Mouse (Mus musculus) cerebellum, postnatal 36 days (tissue): ENCODE results near the gene Amer2.

Experiments
- DNase-seq, 2 experiments: peaks; one replicate each; pipeline ENCODE4 v3.0.0; 2021 to 2022; ENCODE audit warnings: mixed read lengths in 2 of 2

Gene Amer2

DNA sequence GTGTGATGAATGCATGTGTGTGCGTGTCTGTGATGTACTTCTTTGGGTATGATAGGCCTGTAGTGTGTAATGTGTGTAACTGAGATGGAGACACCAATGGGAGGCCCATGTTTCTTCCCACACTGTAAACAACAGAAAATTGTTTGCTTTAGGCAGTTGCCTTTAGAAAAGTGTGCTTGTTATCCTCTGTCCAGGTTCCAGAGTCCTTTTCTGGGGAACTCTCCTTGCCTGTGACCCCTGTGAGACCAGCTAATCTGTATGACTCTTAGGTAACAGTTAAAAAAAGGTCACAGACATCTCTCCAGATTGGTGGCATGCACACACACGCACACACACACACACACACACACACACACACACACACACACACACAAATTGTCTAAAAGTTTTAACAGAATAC, 15.3 kb downstream of the Amer2 start:
- no peak for DNase-seq

DNA sequence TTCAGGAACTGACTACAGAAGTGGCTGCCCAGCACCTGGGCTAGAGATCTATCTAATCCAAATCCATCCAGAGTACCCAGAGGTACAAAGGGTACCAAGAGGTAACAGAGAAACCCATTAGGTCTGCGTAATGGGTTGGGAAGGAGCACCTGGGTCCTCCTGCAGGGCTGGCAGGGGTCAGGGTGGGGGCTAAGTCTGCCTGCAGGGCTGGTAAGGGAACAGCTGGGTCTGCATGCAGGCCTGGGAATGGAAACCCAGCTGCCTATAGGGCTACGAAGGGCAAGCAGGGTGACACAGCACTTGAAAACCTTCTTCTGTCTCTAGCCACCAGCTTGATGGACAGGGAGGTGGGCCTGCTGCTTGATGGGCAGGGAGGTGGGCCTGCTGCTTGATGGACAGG, 19.1 kb downstream of the Amer2 start:
- DNase-seq = no peak

DNA sequence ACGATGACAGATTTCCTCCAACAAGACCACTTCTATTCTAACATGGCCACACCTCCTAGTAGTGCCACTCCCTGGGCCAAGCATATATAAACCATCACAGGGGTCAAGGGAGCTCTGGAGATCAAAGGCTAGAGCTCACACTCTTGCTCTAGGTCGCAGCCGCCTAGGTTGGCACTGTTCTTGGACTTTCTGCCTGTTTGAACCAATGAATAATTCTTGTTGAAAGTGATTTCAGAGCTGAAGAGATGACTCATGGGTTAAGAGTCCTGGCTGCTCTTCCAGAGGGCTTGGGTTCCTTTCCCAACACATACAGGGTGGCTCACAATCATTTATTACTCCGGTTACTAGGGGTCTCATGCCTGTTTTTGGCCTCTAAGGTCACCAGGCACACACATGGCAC, 24.3 kb downstream of the Amer2 start:
- DNase-seq = no peak

DNA sequence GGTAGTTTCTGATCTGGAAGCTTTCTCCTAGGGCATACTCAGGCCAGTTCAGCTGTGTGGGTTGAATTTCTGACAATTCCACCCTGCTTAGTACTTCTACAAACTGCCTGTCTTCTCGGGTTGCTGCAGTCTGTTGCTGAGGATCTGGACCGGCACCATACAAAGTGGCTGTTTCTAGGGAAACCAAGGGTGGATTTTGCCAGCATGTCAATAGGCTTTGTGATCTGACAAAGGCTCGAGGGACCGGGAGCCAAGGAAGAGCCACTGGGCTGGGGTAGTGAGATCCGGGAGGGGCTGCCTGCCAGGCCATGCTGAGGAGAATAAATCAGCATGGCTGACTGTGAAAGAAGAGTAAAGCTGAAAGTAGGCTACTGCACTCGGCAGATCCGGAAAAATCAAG, 25.8 kb downstream of the Amer2 start:
- DNase-seq = no peak

DNA sequence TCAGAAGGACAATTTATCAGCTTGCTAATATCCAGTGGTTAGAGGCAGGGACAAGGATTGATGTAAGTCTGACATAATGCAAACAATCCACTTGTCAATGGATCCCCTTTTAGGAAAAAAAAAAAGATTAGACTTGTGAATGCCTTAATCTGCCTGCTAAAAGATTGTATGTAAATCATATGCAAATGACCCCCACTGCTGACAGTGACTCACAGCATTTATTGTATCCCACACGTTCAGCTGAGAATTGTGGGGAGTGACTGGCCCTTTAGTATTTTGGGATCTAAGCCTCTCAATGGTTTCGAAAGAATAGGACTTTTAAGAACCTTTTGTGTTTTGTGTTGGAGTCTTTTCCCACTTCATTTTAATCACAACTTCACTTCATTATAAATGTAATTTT, 30.2 kb downstream of the Amer2 start:
- DNase-seq = no peak

DNA sequence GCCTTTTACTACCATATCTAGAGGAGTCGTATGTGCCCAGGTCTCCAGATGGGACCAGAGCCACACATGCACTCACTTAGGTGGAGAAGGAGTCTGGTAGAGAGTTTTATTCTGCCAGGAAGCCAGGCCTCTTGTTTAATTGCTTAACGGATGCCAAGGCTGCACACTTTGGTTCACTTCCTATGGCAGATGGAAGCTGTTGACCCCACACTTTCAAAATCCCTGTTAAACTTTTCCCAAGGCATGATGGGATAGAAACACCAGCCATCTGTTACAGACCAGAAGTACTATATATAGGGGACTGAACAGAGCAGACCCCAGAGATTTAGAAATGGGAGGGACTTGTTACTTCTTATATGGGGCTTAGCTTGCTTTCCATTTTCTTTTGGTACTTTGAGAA, 32.8 kb downstream of the Amer2 start:
- DNase-seq = no peak

DNA sequence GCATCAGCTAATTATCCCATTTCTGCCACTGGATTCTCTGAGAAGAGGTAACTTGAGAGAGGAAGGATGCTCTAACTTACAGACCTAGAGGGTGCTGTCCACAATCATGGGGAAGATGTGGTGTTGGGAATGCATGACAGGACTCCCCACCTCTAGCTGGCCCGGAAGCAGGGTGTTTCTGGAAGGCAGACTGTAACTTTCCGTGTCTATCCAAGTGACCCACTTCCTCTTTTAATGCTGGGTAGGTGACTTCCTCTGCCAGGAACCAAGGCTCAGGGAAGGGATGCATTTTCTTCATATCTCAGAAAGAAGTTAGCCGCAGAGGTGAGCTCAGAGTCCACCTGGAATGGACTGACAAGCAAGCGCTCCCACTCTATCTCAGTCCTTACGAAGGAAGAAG, 33.5 kb downstream of the Amer2 start:
- DNase-seq = no peak

DNA sequence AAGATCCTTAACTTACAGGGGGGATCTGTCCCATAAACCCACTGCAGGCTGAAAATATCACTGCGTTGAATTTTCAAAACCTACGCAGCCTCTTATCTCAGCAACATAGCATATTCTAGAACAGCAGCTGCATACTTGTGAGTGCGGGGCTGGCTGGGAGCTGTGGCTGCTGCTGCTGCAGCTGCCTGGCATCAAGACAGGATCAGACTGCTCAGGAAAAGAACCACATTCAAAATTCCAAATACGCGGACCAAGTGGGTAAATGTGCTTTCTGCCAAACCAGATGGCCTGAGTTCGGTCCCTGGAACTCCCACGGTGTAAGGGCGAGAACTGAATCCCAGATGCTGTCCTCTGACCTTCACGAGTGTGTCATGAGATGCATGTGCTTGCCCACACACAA, 34.3 kb downstream of the Amer2 start:
- no peak for DNase-seq

DNA sequence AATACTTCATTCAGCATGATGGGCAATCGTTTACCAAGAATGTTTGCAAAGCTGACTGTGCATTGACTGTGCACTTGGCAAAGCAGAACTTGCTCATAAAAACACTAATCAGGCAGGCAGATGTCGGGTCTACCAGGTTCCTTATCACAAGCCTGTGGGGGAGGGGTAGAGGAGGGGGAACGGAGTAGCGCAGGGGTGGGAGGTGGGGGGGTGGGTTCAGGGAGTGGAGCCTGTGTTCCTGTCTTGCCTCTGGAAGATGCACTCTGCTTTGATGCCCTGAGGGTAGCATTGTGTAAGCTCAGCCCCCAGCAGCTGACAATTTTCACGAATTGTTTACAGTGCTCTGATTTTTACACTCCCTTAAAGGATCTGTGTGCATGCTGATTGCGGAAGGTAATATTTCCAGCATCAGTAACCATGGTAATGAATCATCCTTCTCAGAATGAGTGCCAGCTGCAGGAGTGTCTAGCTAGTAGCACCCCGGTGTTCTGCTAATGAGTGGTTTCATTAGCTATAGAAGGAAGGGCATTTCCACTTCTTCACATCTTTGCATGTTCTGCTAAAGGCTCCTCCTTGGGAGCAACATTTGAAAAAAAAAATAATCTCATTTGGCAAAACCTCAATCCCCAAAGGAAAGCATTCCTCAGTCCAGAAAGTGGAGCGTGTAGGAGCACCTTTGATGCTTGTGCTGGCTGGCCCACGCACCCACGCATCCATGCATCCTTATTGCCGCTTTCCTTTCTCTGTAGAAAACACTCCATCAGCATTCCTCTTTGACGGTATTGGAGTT, 36.8 kb downstream of the Amer2 start:
- peak in 1 of 2 experiments; percentile 48 for DNase-seq

DNA sequence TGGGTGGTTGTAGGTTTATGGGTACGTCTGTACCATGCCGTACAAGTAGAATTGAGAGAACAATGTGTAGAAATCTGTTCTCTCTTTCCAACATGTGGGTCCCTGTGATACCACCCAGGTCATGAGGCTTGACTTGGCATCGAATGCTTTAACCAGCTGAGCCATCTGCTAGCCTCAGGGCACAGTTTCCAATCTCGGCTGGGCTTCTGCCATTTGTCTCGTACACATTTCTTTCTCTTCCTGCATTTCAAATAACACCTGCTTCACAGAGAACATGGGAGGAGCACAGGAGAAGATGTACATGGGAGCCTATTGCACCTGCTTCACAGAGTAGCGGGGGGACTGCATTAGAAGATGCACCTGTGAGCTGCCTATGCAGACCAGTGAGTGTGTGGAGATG, 38.2 kb downstream of the Amer2 start:
- DNase-seq = peak; percentile 66 to 70

DNA sequence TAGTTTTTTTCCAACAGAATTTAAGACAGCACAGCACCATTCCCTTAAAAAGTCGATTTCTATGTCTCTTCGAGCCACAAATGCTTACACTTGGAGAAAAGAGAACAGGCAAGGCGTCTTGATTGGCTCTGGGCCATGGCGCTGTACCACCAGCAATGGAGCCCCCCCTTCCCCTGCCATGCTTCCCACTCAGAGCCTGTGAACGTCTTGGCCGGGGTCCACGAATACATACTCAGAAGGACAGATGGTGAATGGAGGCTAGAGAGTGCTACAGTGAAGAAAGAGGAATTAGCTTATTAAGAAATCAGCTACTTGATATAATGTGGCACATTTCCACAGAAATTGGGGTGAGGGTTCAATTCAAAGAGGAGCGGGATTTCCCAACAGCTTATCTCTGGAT, 41.6 kb downstream of the Amer2 start:
- peak; percentile 68 to 74 for DNase-seq

DNA sequence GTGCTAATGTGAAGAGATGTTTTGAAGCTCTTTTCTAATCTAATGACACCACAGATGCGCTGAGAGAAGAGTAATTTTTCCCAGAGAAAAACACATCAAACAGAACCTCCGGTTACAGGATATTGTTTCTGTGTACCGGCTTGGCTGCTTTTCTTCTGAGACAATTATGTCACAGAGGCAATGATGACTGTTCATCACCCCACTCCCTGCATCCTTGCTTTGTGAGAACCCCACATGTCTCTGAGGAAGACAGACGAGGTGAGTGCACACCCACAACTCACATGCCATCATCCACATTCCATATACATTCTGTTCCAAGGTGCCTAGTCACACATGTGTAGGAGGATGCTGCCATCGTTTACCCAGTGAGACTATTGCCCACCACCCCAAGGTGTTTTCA, 44.9 kb downstream of the Amer2 start:
- no peak for DNase-seq

DNA sequence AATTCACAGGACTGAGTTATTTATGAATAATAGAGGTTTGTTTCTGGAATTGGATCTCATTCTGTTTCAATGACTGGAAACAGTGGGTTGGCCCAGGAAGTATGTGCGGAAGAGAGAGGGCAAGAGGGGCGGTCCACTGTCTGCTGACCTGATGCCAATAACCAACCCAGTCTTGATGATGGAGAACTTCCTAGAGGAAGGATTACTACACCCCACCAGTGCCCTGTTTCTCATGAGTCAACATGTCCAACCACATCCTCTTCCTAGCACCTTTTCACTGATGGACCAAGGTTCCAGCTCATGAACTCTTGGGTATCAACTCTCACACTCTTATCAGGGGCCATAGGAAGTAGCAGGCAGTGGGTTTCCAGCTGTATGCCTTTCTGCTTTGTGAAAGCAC, 49.9 kb downstream of the Amer2 start:
- no peak for DNase-seq

DNA sequence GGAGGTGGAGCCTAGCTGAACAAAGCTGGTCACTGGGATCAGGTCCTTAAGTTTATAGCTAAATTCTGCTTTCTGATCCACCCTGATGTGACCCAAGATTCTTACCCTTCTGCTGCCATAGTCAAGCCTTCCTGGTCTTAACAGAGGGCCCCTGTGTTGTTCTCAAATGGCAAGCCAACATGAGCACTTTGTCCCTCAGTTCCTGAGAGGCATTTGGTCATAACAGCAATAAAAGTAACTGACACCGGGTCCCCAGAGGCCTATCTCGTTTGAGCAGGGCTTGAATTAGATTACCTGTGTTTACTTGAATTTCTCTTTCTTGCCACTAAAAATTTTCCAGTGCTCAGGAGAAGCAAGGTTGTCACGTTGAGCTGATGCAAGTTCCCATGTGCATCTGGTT, 51.1 kb downstream of the Amer2 start:
- no peak for DNase-seq

DNA sequence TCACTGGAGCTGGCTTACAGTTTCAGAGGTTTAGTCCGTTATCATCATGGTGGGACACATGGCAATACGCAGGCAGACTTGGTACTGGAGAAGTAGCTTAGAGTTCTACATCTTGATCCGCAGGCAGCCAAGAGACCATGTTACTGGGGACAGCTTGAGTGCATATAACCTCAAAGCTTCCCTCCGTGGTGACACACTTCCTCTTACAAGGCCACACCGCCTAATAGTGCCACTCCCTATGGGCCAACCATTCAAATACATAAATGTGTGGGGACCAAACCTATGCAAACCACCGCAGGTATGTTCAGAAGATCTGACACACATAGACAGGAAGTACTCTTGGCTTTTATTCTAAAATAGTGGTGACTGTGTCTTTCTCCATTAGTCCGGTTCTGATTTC, 52.5 kb downstream of the Amer2 start:
- no peak for DNase-seq

DNA sequence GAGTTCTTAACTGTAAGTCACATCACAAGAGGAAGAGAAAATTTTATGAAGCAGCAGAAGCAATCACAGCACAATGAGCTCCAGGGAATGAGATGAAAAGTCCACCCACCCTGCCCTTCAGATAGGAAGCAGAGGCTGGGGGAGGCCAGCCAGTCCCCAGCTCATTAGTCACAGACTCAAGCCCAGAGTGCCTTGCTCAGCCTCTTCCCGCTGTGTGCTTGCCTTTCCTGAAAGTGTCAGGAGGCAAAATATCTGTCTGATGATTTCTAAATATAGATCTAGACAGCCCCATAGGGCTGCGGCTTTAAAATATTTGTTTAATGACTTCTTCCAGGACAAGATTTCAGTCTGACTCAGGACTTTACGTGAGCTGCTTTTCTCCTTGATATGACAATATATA, 54.8 kb downstream of the Amer2 start:
- DNase-seq = no peak

DNA sequence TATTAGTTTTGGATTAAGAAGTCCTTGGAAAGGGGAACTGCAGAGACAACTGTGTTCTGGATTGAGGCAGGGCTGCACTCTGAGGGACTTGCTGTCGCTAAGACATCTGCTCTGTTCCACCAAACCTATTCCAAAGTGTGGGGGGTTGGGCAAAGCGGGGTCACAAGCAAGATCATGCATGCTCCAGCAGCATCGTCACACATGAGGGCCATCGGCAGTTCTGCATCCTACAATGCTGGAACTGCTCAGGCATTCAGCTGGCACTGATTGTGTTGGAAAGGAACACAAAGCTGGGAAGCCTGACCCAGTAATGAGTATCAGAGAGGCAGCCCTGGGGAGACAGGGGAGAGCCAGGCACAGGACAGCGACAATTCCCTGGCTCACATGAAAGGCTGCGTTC, 56.5 kb downstream of the Amer2 start:
- peak; percentile 31 to 48 for DNase-seq

DNA sequence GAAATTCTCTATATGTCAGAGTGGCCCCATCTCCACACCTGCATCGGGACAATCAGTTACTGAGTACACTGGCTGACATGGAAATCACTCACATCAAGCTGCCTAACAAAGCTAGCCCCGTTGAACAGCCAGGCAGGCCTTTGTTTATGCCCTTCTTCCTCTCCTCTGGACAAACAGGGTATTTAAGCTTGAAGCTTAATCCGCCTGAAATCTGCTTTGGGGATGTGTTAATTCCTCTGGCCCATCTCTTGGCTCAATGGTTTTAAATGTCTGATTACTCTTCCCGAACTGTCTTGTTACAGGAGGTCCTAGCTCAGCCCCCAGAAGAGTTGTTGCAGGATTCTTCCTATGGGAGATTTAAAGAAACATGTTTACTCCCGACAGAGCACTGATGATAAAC, 58.5 kb downstream of the Amer2 start:
- no peak for DNase-seq

DNA sequence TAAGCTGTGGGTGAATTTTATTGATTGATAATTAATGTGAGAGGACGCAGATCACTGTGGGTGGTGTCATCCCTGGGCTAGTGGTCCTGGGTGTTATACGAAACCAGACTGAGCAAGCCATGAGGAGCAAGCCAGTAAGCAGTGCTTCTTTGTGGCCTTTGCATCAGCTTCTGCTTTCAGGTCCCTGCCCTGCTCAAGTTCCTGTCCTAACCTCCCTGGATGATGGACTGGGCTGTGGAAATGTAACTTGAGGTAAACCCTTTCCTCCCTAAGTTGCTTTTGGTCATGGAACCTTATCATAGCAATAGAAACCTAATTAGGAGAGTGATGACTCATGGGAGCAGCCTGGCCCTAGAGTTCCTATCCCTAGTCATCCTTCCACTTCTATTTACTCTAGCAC, 59.1 kb downstream of the Amer2 start:
- no peak for DNase-seq

DNA sequence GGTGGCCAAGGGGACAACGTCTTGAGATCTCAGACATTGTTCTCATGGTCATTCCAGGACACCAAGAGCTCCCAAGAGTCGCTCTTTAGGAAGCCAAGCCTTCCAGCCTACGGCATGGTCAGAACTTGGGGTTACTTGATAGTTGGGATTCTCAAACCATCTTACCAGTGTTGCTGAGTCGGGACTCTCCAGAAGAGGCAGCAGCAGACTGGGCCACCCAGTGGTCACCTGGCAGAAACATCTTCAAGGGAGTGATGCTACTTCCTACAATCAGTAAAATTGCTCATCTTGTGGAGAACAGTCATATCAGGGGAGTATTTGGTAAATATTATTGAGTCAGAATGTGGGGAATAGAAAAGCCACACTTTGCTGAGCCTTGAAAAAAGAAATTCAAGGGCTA, 62.5 kb downstream of the Amer2 start:
- DNase-seq = peak; percentile 57 to 62

DNA sequence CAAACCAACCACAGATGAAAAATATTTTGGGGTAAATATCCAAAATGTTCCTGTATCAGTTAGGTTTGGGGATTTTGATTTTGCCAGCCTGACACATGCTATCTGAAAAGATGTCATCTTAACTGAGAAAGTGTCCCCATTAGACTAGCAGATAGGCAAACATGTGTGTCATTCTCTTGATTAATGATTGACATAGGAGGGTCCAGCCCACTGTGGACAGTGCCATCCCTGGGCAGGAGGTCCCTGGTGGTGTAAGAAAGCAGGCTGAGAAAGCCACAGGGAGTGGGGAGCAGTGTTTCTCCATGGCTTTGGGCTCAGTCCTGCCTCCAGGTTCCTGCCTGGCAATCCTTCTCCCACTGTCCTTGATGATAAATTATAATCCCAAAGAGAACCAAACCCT, 63.3 kb downstream of the Amer2 start:
- DNase-seq = no peak
